Mouse (Mus musculus): ENCODE measurements around the gene Pcdh19. TPM values are rescaled to one million over a fixed set of nuclear protein-coding genes. Genes with fewer than 3 reads are reported as not detected.
"Not testable (repeated sequence)": the region's sequence is repeated elsewhere in the genome, so short reads cannot be mapped to it uniquely, and the experiment has no call there.

Pcdh19 gene
- polyA plus RNA-seq (2015; fragmentation: Nextera tagmentation; extraction: Ambion mirVana), result 0.06 and 0.08 TPM in 2 replicates

GRCm38 (mm10) chrX:133688840-133689239 lies at the start of gene Pcdh19:
Gene Pcdh19 (minus strand): TSS chrX:133688987.
- Histone ChIP-seq H3K9ac (no peak within 1 kb of the TSS), H3K4me3 (replicated peaks) (peak within 1 kb of the TSS; percentile 44), H3K27me3 (peaks cover 71% of the 10 kb centered on the region), H3K27ac (no peak within 1 kb of the TSS), H3K4me2 (peak within 1 kb of the TSS; percentile 61), H3K4me1 (replicated peaks) (no peaks in the 10 kb centered on the region), H3K36me3 (no peaks in the 10 kb centered on the region), H3K9me3 (replicated peaks) (peaks cover 4% of the 10 kb centered on the region; the same call in 1 of the 2 replicates)
- WGBS (ENCODE audit: insufficient replicate concordance), result 16% methylated on average over 9 of the region's 26 CpGs
- DNase-seq (no peak), ATAC-seq (ENCODE audit: low read depth) (peak; percentile 74)

- 64% methylated on average over 2 of the region's 2 CpGs for whole genome bisulfite sequencing (ENCODE audit: insufficient replicate concordance)
- Histone ChIP-seq H3K27me3 (no peaks in the 10 kb centered on the region), H3K4me2 (no peak overlapping the region), H3K9ac (no peak overlapping the region), H3K27ac (no peak overlapping the region), H3K4me3 (replicated peaks) (no peak overlapping the region), H3K4me1 (replicated peaks) (no peaks in the 10 kb centered on the region), H3K36me3 (no peaks in the 10 kb centered on the region), H3K9me3 (replicated peaks) (no peaks in the 10 kb centered on the region)
- ATAC-seq (ENCODE audit: low read depth) (no peak), DNase-seq (no peak)
Measured at GRCm38 (mm10) chrX:133735871-133736270, 47.1 kb upstream of the Pcdh19 start.

- H3K9ac ChIP-seq, result no peak overlapping the region
- ATAC-seq (ENCODE audit: low read depth) (no peak), DNase-seq (no peak)
- no peak overlapping the region for H3K27ac ChIP-seq
- H3K27me3 ChIP-seq, result no peaks in the 10 kb centered on the region
- no peaks in the 10 kb centered on the region for H3K9me3 ChIP-seq (replicated peaks)
- H3K4me2 ChIP-seq, result no peak overlapping the region
- no peaks in the 10 kb centered on the region for H3K4me1 ChIP-seq (replicated peaks)
- no peak overlapping the region for H3K4me3 ChIP-seq (replicated peaks)
- no peaks in the 10 kb centered on the region for H3K36me3 ChIP-seq
- 36% methylated on average over 6 of the region's 6 CpGs for WGBS (ENCODE audit: insufficient replicate concordance)
Measured at GRCm38 (mm10) chrX:133734984-133735383, 46.2 kb upstream of the Pcdh19 start.

GRCm38 (mm10) chrX:133721517-133721916 lies 32.7 kb upstream of the Pcdh19 start:
- Histone ChIP-seq H3K4me3 (replicated peaks) (no peak overlapping the region), H3K9ac (no peak overlapping the region), H3K27me3 (no peaks in the 10 kb centered on the region), H3K9me3 (replicated peaks) (no peaks in the 10 kb centered on the region), H3K27ac (no peak overlapping the region), H3K36me3 (no peaks in the 10 kb centered on the region), H3K4me1 (replicated peaks) (no peaks in the 10 kb centered on the region), H3K4me2 (no peak overlapping the region)
- ATAC-seq (ENCODE audit: low read depth), result no peak
- DNase-seq, result no peak
- WGBS (ENCODE audit: insufficient replicate concordance), result 57% methylated on average over 3 of the region's 3 CpGs

- H3K4me1 ChIP-seq (replicated peaks), result no peaks in the 10 kb centered on the region
- DNase-seq (no peak), ATAC-seq (ENCODE audit: low read depth) (no peak)
- no peak overlapping the region for H3K27ac ChIP-seq
- H3K27me3 ChIP-seq, result no peaks in the 10 kb centered on the region
- WGBS (ENCODE audit: insufficient replicate concordance), result 19% methylated on average over 2 of the region's 2 CpGs
- H3K4me3 ChIP-seq (replicated peaks), result no peak overlapping the region
- H3K4me2 ChIP-seq, result no peak overlapping the region
- no peak overlapping the region for H3K9ac ChIP-seq
- H3K36me3 ChIP-seq, result no peaks in the 10 kb centered on the region
- no peaks in the 10 kb centered on the region for H3K9me3 ChIP-seq (replicated peaks)
Measured at GRCm38 (mm10) chrX:133710621-133711020, 21.8 kb upstream of the Pcdh19 start.

- no peak for ATAC-seq (ENCODE audit: low read depth)
- Histone ChIP-seq H3K27ac (no peak overlapping the region), H3K27me3 (no peaks in the 10 kb centered on the region), H3K4me2 (no peak overlapping the region), H3K36me3 (no peaks in the 10 kb centered on the region), H3K4me1 (replicated peaks) (no peaks in the 10 kb centered on the region), H3K9me3 (replicated peaks) (no peaks in the 10 kb centered on the region), H3K9ac (no peak overlapping the region), H3K4me3 (replicated peaks) (no peak overlapping the region)
- DNase-seq, result no peak
- 53% methylated on average over 1 of the region's 1 CpGs for WGBS (ENCODE audit: insufficient replicate concordance)
Measured at GRCm38 (mm10) chrX:133702902-133703301, 14.1 kb upstream of the Pcdh19 start.

GRCm38 (mm10) chrX:133697871-133698270 lies 9.1 kb upstream of the Pcdh19 start:
- ATAC-seq (ENCODE audit: low read depth); H3K9ac ChIP-seq; H3K36me3 ChIP-seq; H3K4me3 ChIP-seq (replicated peaks); H3K9me3 ChIP-seq (replicated peaks); DNase-seq; H3K27me3 ChIP-seq; H3K27ac ChIP-seq; H3K4me2 ChIP-seq; H3K4me1 ChIP-seq (replicated peaks): not testable (repeated sequence)
- 51% methylated on average over 2 of the region's 4 CpGs for WGBS (ENCODE audit: insufficient replicate concordance)

GRCm38 (mm10) chrX:133696461-133696860 lies 7.7 kb upstream of the Pcdh19 start:
- no peak overlapping the region for H3K27ac ChIP-seq
- no peaks in the 10 kb centered on the region for H3K36me3 ChIP-seq

GRCm38 (mm10) chrX:133693037-133693760 lies 4.4 kb upstream of the Pcdh19 start:
- Histone ChIP-seq H3K27me3 (peaks cover 37% of the 10 kb centered on the region), H3K9me3 (replicated peaks) (no peaks in the 10 kb centered on the region), H3K27ac (no peak overlapping the region), H3K9ac (no peak overlapping the region), H3K4me1 (replicated peaks) (no peaks in the 10 kb centered on the region), H3K36me3 (no peaks in the 10 kb centered on the region), H3K4me2 (no peak overlapping the region), H3K4me3 (replicated peaks) (no peak overlapping the region)
- DNase-seq, result no peak
- WGBS (ENCODE audit: insufficient replicate concordance), result 53% methylated on average over 5 of the region's 5 CpGs
- ATAC-seq (ENCODE audit: low read depth), result no peak

More at GRCm38 (mm10) chrX:133696461-133696860, 7.7 kb upstream of the Pcdh19 start:
- H3K27me3 ChIP-seq, result peaks cover 4% of the 10 kb centered on the region; the same call in 1 of the 2 replicates
- H3K4me3 ChIP-seq (replicated peaks), result no peak overlapping the region
- no peak overlapping the region for H3K4me2 ChIP-seq
- WGBS (ENCODE audit: insufficient replicate concordance), result 42% methylated on average over 4 of the region's 4 CpGs
- DNase-seq, result no peak
- no peak for ATAC-seq (ENCODE audit: low read depth)
- no peaks in the 10 kb centered on the region for H3K9me3 ChIP-seq (replicated peaks)
- no peak overlapping the region for H3K9ac ChIP-seq
- no peaks in the 10 kb centered on the region for H3K4me1 ChIP-seq (replicated peaks)

- H3K9me3 ChIP-seq (replicated peaks), result no peaks in the 10 kb centered on the region; the same call in 1 of the 2 replicates
- ATAC-seq (ENCODE audit: low read depth), result no peak
- peaks cover 45% of the 10 kb centered on the region for H3K27me3 ChIP-seq
- no peak overlapping the region for H3K4me3 ChIP-seq (replicated peaks)
- H3K9ac ChIP-seq, result no peak overlapping the region
- H3K4me1 ChIP-seq (replicated peaks), result no peaks in the 10 kb centered on the region
- H3K27ac ChIP-seq, result no peak overlapping the region
- no peaks in the 10 kb centered on the region for H3K36me3 ChIP-seq
- no peak for DNase-seq
- no peak overlapping the region for H3K4me2 ChIP-seq
- 27% methylated on average over 2 of the region's 2 CpGs for WGBS (ENCODE audit: insufficient replicate concordance)
Measured at GRCm38 (mm10) chrX:133692392-133692790, 3.6 kb upstream of the Pcdh19 start.

- WGBS (ENCODE audit: insufficient replicate concordance), result 8% methylated on average over 12 of the region's 12 CpGs
- DNase-seq, result no peak
- no peak overlapping the region; the same call in 1 of the 2 replicates for H3K4me3 ChIP-seq (replicated peaks)
Measured at GRCm38 (mm10) chrX:133691581-133692391, 3.0 kb upstream of the Pcdh19 start.

More at GRCm38 (mm10) chrX:133691581-133692391, 3.0 kb upstream of the Pcdh19 start:
- peak overlapping the region; percentile 21; the same call in 1 of the 2 replicates for H3K4me2 ChIP-seq
- H3K9me3 ChIP-seq (replicated peaks), result peaks cover 4% of the 10 kb centered on the region; the same call in 1 of the 2 replicates
- H3K4me1 ChIP-seq (replicated peaks), result no peaks in the 10 kb centered on the region
- H3K9ac ChIP-seq, result no peak overlapping the region
- no peak overlapping the region for H3K27ac ChIP-seq
- no peaks in the 10 kb centered on the region for H3K36me3 ChIP-seq
- H3K27me3 ChIP-seq, result peaks cover 51% of the 10 kb centered on the region
- ATAC-seq (ENCODE audit: low read depth), result no peak
